Mouse (Mus musculus): ENCODE results near the gene S100a13. TPM values are rescaled to one million over a fixed set of nuclear protein-coding genes. Genes with fewer than 3 reads are reported as not detected.
A peak's percentile ranks its signal among the peaks of the same experiment; 100 is the strongest.

The S100a13 gene
- polyA plus RNA-seq, 1 experiment = not detected

DNA sequence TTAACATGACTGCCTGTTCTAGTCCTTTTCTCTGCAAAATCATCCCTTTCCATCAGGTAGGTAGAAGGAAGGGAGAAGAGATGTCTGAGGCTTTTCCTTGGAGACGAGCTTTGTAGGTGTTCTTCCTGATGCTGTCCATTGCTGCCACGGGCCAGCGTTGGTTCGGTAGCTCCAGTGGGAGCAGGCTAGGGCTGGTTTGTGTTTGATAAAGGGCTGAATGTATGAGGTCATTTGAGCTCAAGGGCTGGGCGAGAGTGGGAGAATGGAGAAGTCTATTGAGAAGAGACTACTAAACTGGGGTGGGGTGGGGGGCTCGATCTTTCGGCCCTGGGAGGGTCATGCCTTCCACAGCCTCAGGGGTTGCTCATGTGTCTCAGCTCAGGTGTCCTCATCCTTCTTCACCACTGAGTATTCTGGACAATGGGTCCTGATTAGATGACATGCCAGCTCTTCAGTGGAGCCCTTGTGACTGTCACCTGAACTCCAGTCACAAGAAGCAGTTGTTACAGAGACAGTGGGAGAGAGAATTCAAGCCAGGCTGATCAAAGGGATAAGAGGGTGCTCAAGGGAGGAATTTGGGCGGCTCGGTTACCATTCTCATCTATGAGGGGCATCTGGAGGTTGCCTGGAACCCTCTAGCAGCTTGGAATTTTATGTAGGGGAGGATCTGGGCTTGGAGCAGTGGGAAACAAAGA lies 1.1 kb upstream of the S100a13 start:
- TF ChIP-seq CTCF (IDR thresholded peaks at IDR 0.05; ENCODE audit: insufficient read depth, low read depth, low read length) (no peak), POLR2A (IDR thresholded peaks at IDR 0.05; ENCODE audit: insufficient read depth, low read depth, low read length) (no peak)
- WGBS = 84% methylated on average over 9 of the region's 9 CpGs
- Histone ChIP-seq H3K4me3 (ENCODE audit: insufficient read depth, low read depth, low read length) (no peak overlapping the region), H3K4me1 (ENCODE audit: control insufficient read depth, insufficient read depth, low read length) (peaks cover 15% of the 10 kb centered on the region), H3K27ac (ENCODE audit: insufficient read depth, low read depth, low read length) (no peak overlapping the region)

GRCm38 (mm10) chr3:90514691-90515090 lies 456 bp downstream of the S100a13 start:
- TF ChIP-seq CTCF (IDR thresholded peaks at IDR 0.05; ENCODE audit: insufficient read depth, low read depth, low read length) (no peak), POLR2A (IDR thresholded peaks at IDR 0.05; ENCODE audit: insufficient read depth, low read depth, low read length) (no peak)
- peaks cover 15% of the 10 kb centered on the region for H3K4me1 ChIP-seq (ENCODE audit: control insufficient read depth, insufficient read depth, low read length)
- peak overlapping the region; percentile 36; the same call in 1 of the 2 replicates for H3K27ac ChIP-seq (ENCODE audit: insufficient read depth, low read depth, low read length)
- WGBS = 3% methylated on average over 10 of the region's 10 CpGs
- peak overlapping the region; percentile 40 for H3K4me3 ChIP-seq (ENCODE audit: insufficient read depth, low read depth, low read length)

- WGBS = 36% methylated on average over 1 of the region's 1 CpGs
- peak overlapping the region; percentile 40 for H3K4me3 ChIP-seq (ENCODE audit: insufficient read depth, low read depth, low read length)
- no peak for TF ChIP-seq POLR2A (IDR thresholded peaks at IDR 0.05; ENCODE audit: insufficient read depth, low read depth, low read length)
- no peak for TF ChIP-seq CTCF (IDR thresholded peaks at IDR 0.05; ENCODE audit: insufficient read depth, low read depth, low read length)
- H3K4me1 ChIP-seq (ENCODE audit: control insufficient read depth, insufficient read depth, low read length) = peaks cover 15% of the 10 kb centered on the region
- H3K27ac ChIP-seq (ENCODE audit: insufficient read depth, low read depth, low read length) = peak overlapping the region; percentile 36; the same call in 1 of the 2 replicates
Measured at GRCm38 (mm10) chr3:90515242-90515641, 1.0 kb downstream of the S100a13 start.

DNA sequence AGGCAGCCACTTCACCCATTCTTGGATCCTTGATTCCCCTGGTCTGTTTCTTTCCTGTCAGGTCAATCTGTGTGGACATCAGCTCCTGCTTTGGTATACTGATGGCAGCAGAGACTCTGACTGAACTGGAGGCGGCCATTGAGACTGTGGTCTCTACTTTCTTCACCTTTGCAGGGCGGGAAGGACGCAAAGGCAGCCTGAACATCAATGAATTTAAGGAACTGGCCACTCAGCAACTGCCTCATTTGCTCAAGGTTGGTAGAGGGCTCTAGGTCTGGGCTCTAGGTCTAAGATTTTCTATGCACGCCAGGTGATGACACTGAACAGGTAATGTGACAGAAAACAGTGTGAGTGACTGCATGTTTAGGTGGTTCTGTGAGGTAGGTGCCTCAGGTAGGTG lies 1.6 kb downstream of the S100a13 start:
- no peak overlapping the region for H3K4me3 ChIP-seq (ENCODE audit: insufficient read depth, low read depth, low read length)
- TF ChIP-seq POLR2A (IDR thresholded peaks at IDR 0.05; ENCODE audit: insufficient read depth, low read depth, low read length) (no peak), CTCF (IDR thresholded peaks at IDR 0.05; ENCODE audit: insufficient read depth, low read depth, low read length) (no peak)
- no peak overlapping the region for H3K27ac ChIP-seq (ENCODE audit: insufficient read depth, low read depth, low read length)
- H3K4me1 ChIP-seq (ENCODE audit: control insufficient read depth, insufficient read depth, low read length) = peaks cover 15% of the 10 kb centered on the region
- WGBS = 95% methylated on average over 4 of the region's 4 CpGs

DNA sequence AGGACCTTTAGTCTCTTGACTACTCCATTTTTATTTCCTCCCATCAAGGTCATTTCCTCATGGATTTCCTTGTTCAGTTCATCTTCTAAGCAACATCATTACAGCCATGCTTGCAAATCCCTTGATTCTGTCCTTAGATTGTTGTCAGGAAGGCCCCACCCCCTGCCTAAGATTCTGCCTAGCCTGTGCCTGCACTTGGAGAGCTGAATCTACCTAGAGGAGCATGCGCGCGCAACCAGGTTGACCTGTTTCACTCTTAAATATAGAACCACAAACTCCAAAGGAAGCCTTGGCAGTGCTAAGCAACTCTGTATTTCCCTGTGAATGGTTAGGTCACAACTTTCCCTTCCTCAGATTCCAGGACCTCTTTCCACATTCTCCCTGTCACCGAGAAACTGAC lies 3.5 kb downstream of the S100a13 start:
- no peak overlapping the region for H3K4me3 ChIP-seq (ENCODE audit: insufficient read depth, low read depth, low read length)
- no peak for TF ChIP-seq CTCF (IDR thresholded peaks at IDR 0.05; ENCODE audit: insufficient read depth, low read depth, low read length)
- TF ChIP-seq POLR2A (IDR thresholded peaks at IDR 0.05; ENCODE audit: insufficient read depth, low read depth, low read length) = no peak
- 80% methylated on average over 4 of the region's 4 CpGs for WGBS
- peaks cover 15% of the 10 kb centered on the region for H3K4me1 ChIP-seq (ENCODE audit: control insufficient read depth, insufficient read depth, low read length)
- H3K27ac ChIP-seq (ENCODE audit: insufficient read depth, low read depth, low read length) = no peak overlapping the region

DNA sequence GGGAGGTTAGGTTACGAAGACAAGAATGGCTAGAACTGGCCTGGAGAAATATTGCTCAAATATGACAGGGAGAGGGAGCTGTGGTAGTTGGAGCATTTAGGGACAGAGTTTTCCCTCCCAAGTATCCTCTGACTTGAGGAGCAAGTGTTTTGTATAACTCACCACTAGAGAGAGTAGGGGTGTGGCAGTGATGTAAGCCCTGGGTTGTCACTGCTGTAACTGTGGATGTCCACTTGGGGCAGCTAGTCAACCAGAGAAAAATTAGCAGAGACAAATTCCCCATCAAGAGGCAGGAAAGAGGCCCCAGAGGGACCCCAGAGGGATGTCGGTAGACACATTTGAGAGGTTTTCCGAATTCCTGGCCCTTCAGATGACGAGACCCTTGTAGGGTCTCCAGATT lies 11.2 kb downstream of the S100a13 start:
- Histone ChIP-seq H3K4me3 (ENCODE audit: insufficient read depth, low read depth, low read length) (no peak overlapping the region), H3K4me1 (ENCODE audit: control insufficient read depth, insufficient read depth, low read length) (no peaks in the 10 kb centered on the region), H3K27ac (ENCODE audit: insufficient read depth, low read depth, low read length) (no peak overlapping the region)
- TF ChIP-seq POLR2A (IDR thresholded peaks at IDR 0.05; ENCODE audit: insufficient read depth, low read depth, low read length) (no peak), CTCF (IDR thresholded peaks at IDR 0.05; ENCODE audit: insufficient read depth, low read depth, low read length) (no peak)
- 69% methylated on average over 4 of the region's 4 CpGs for WGBS

GRCm38 (mm10) chr3:90526076-90526475 lies 11.8 kb downstream of the S100a13 start:
- Histone ChIP-seq H3K4me3 (ENCODE audit: insufficient read depth, low read depth, low read length) (no peak overlapping the region), H3K4me1 (ENCODE audit: control insufficient read depth, insufficient read depth, low read length) (no peaks in the 10 kb centered on the region), H3K27ac (ENCODE audit: insufficient read depth, low read depth, low read length) (no peak overlapping the region)
- 62% methylated on average over 2 of the region's 2 CpGs for WGBS
- TF ChIP-seq CTCF (IDR thresholded peaks at IDR 0.05; ENCODE audit: insufficient read depth, low read depth, low read length) (no peak), POLR2A (IDR thresholded peaks at IDR 0.05; ENCODE audit: insufficient read depth, low read depth, low read length) (no peak)

DNA sequence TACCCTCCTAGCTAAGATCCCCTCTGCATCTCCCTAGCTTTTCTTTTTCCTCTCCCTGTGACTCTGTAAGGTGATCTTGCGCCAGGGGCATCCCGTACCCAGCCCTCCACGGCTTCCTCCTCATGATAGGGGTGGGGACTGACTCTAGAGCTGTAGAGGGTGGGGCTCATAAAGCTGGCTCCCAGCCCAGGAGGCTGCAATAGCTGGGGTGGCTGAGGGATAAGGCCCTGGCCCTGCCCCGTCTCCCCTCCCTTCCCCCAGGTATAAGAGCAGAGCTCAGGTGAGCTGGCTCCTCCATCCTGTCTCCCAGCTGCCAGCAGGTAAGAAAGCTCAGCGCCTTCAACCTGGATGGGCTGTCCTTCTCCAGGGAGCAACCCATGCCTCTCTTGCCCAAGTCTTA lies 12.3 kb downstream of the S100a13 start, which contains the start of gene S100a14:
TSS of gene S100a14 (plus strand) at position 277 of the 400 bp plus-strand sequence.
- H3K27ac ChIP-seq (ENCODE audit: insufficient read depth, low read depth, low read length) = no peak within 1 kb of the TSS

GRCm38 (mm10) chr3:90527291-90527873 lies 13.1 kb downstream of the S100a13 start:
- no peaks in the 10 kb centered on the region for H3K4me1 ChIP-seq (ENCODE audit: control insufficient read depth, insufficient read depth, low read length)
- 90% methylated on average over 7 of the region's 7 CpGs for WGBS
- TF ChIP-seq CTCF (IDR thresholded peaks at IDR 0.05; ENCODE audit: insufficient read depth, low read depth, low read length) (no peak), POLR2A (IDR thresholded peaks at IDR 0.05; ENCODE audit: insufficient read depth, low read depth, low read length) (no peak)
- no peak overlapping the region for H3K4me3 ChIP-seq (ENCODE audit: insufficient read depth, low read depth, low read length)
- no peak overlapping the region for H3K27ac ChIP-seq (ENCODE audit: insufficient read depth, low read depth, low read length)

More for the DNA sequence above, 12.3 kb downstream of the S100a13 start, which contains the start of gene S100a14:
- no peak for TF ChIP-seq CTCF (IDR thresholded peaks at IDR 0.05; ENCODE audit: insufficient read depth, low read depth, low read length)
- no peak for TF ChIP-seq POLR2A (IDR thresholded peaks at IDR 0.05; ENCODE audit: insufficient read depth, low read depth, low read length)
- Histone ChIP-seq H3K4me3 (ENCODE audit: insufficient read depth, low read depth, low read length) (no peak within 1 kb of the TSS), H3K4me1 (ENCODE audit: control insufficient read depth, insufficient read depth, low read length) (no peaks in the 10 kb centered on the region)
- WGBS = 79% methylated on average over 5 of the region's 5 CpGs
